Mouse (Mus musculus) heart, embryonic 15.5 days (tissue): Measurements from ENCODE around the gene Chodl. TPM values are rescaled to one million over a fixed set of nuclear protein-coding genes. Genes with fewer than 3 reads are reported as not detected.

Experiments
- polyA plus RNA-seq: library from polyadenylated mRNA; unstranded; fragments of >200 nt; fragmentation: Nextera tagmentation; extraction: Ambion mirVana; gene quantifications from 2 replicates; pipeline ENCODE4 v1.2.1, GENCODE M21; 2015

Chodl gene
- polyA plus RNA-seq, 1 experiment from 2014 or later, result 0.39 TPM

Other genes with a start within 250 kb of the Chodl start
- gene Tmprss15, start 160.1 kb downstream of the Chodl start, polyA plus RNA-seq, result not detected in 2 replicates